Mouse (Mus musculus) megakaryocyte, embryonic 14.5 days (primary cell): ENCODE measurements around the gene Slc39a3. TPM values are rescaled to one million over a fixed set of nuclear protein-coding genes. Genes with fewer than 3 reads are reported as not detected.
"Not testable (repeated sequence)": the region's sequence is repeated elsewhere in the genome, so short reads cannot be mapped to it uniquely, and the experiment has no call there.

Source experiments
- H3K27me3 ChIP-seq: replicated peaks from 2 replicates; pipeline ENCODE3; 2012; ENCODE audit warnings: inconsistent platforms
- H3K36me3 ChIP-seq: replicated peaks from 2 replicates; pipeline ENCODE3; 2012; ENCODE audit warnings: low read length, inconsistent platforms, mixed read lengths
- H3K4me1 ChIP-seq: 2 replicates; pipeline ENCODE4 v1.6.1; 2012; ENCODE audit warnings: inconsistent platforms
- H3K4me3 ChIP-seq: replicated peaks from 2 replicates; pipeline ENCODE3; 2012; ENCODE audit warnings: moderate library complexity, mild to moderate bottlenecking, inconsistent platforms
- H3K9me3 ChIP-seq: 2 replicates; pipeline ENCODE4 v1.6.1; 2012; ENCODE audit warnings: inconsistent platforms
- FLI1 ChIP-seq: IDR thresholded peaks from 2 replicates; pipeline ENCODE4 v1.6.1; 2012; ENCODE audit warnings: low read length, inconsistent platforms, mixed read lengths
- GATA1 ChIP-seq: IDR thresholded peaks from 3 replicates; pipeline ENCODE4 v1.6.1; 2012; ENCODE audit warnings: mixed read lengths, low read length, inconsistent platforms, borderline replicate concordance
- polyA plus RNA-seq: library from polyadenylated mRNA; stranded (reverse); fragments of >175 nt; gene quantifications from 2 replicates; pipeline ENCODE4 v1.2.3, GENCODE M21; 2012; ENCODE audit warnings: low replicate concordance; ENCODE audit not compliant: insufficient read depth

Slc39a3 gene
- polyA plus RNA-seq, 1 experiment: 7.5 TPM

- H3K4me1 ChIP-seq: peaks cover 53% of the 10 kb centered on the region
- H3K9me3 ChIP-seq: no peaks in the 10 kb centered on the region
- no peak overlapping the region for H3K4me3 ChIP-seq
- H3K27me3 ChIP-seq: no peaks in the 10 kb centered on the region
- TF ChIP-seq FLI1 (no peak), GATA1 (no peak)
- peaks cover 21% of the 10 kb centered on the region for H3K36me3 ChIP-seq
Measured at GRCm38 (mm10) chr10:81068706-81069105, 31.5 kb upstream of the Slc39a3 start.

DNA sequence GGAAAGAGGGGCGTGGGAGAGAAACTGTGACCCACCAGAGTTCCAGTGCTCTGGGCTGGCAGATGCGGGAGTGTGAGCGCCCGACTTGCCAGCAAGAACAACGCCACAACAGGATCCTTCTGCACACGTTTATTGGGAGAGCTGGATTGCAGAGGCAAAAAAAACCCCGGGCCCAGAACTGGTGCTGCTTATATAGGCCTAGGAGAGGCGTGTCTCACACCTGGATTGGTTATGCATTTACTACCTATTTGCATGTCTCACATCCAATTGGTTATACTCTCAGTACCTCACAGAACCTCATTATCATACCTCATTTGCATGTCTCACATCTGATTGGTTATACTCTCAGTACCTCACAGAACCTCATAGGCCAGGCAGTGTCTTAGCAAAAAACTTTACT is 27.3 kb upstream of the Slc39a3 start:
- not testable (repeated sequence) for H3K4me3 ChIP-seq, H3K36me3 ChIP-seq, H3K27me3 ChIP-seq, H3K9me3 ChIP-seq
- peaks cover 25% of the 10 kb centered on the region for H3K4me1 ChIP-seq

- H3K4me1 ChIP-seq: peaks cover 27% of the 10 kb centered on the region
- peaks cover 8% of the 10 kb centered on the region for H3K36me3 ChIP-seq
- no peaks in the 10 kb centered on the region for H3K9me3 ChIP-seq
- no peaks in the 10 kb centered on the region for H3K27me3 ChIP-seq
- H3K4me3 ChIP-seq: no peak overlapping the region
- no peak for TF ChIP-seq FLI1
- TF ChIP-seq GATA1: no peak
Measured at GRCm38 (mm10) chr10:81062710-81063109, 25.5 kb upstream of the Slc39a3 start.

DNA sequence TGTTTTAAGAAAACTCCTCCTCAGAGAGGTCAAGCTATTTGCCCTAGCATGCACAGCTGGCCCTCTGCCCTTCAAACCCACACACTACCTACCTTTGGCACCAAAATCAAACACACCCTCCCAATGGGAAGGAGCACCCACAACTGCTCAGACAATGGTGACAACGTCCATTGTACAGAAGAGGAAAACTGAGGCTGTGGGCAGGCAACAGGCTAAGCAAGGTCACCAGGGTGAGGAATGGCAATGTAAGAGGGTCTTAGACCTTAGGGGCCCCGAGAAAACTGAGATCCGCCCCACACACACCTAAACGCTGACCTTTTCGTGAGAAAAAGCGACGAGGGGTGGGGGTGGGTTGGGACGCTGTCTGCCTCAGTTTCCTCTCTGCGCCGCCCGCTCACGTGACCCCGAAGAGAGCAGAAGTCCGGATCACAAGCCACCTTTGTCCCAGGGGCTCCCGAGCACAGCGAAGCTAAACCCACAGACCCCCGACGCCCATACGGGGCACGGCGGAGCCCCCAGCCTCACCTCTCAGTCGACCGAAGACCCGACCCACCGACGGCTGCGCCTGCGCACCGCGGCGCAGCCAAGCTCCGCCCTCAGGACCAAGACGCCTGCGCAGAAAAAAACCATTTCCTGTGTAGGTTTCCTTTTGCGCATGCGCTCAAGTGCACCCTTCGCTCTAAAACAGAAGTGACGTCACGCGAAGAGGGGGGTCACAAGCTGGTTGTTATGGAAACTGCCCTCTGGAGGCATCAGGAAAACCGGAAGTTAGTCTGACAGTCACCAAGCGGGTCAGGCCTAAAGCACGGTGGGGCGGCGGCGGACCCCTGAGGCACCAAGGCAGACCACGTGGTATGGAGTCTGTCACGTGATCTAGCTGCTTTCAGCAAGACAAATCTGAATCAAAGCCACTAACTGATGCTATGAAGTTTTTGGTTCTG is 22.6 kb upstream of the Slc39a3 start, which contains the start of gene Sgta:
Sgta (minus strand) TSS at position 579 of the 941 bp plus-strand sequence.
- peaks cover 55% of the 10 kb centered on the region for H3K4me1 ChIP-seq
- H3K36me3 ChIP-seq: peaks cover 34% of the 10 kb centered on the region
- peak within 1 kb of the TSS; percentile 91 for H3K4me3 ChIP-seq
- no peaks in the 10 kb centered on the region for H3K9me3 ChIP-seq
- no peaks in the 10 kb centered on the region for H3K27me3 ChIP-seq
- TF ChIP-seq FLI1 (peak; percentile 21; the same call in 1 of the 2 replicates), GATA1 (no peak)

- Histone ChIP-seq H3K4me1 (peaks cover 65% of the 10 kb centered on the region), H3K27me3 (no peaks in the 10 kb centered on the region), H3K36me3 (peaks cover 44% of the 10 kb centered on the region), H3K4me3 (peak overlapping the region; percentile 91), H3K9me3 (no peaks in the 10 kb centered on the region)
- TF ChIP-seq FLI1 (no peak), GATA1 (no peak)
Measured at GRCm38 (mm10) chr10:81058896-81059295, 21.7 kb upstream of the Slc39a3 start.

DNA sequence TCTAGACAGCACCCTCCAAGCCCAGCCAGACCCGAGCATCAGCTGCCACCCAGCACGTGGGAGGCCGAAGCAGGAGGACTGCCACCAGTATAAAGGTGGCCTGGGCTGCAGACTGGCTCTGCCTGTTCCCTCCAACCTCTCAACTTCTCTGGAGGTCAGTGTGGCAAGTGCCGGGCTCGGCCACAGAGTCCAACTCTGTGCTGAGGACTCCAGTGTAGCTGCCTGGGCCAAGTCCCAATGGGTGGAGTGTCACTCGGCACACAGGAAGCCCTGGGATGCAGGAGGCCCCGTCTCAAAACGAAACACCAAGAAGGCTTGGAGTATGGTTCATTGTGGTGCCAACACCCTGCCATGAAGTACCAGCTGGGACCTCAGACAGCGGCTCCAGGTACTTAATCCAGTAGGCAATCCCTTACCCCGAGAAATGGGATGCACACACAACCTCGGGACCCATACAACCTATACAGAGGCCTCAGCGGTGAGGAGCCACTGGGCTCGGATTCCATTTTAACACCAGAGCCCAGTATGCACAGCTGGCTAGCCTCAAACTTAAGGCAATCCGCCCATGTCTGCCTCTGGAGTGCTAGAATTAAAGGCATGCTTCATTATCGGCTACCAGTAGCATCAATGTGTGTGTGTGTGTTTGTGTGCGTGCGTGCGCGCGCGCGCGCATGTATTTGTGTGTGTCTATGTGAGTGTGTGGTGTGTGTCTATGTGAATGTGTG is 20.3 kb upstream of the Slc39a3 start:
- TF ChIP-seq FLI1 (no peak), GATA1 (no peak)
- Histone ChIP-seq H3K4me1 (peaks cover 74% of the 10 kb centered on the region), H3K9me3 (no peaks in the 10 kb centered on the region), H3K27me3 (no peaks in the 10 kb centered on the region), H3K36me3 (peaks cover 57% of the 10 kb centered on the region), H3K4me3 (peak overlapping the region; percentile 65)

- peaks cover 74% of the 10 kb centered on the region for H3K36me3 ChIP-seq
Measured at GRCm38 (mm10) chr10:81055802-81056340, 18.6 kb upstream of the Slc39a3 start.

GRCm38 (mm10) chr10:81055169-81055568 is 17.9 kb upstream of the Slc39a3 start:
- TF ChIP-seq GATA1: no peak
- no peak for TF ChIP-seq FLI1
- H3K27me3 ChIP-seq: no peaks in the 10 kb centered on the region
- peaks cover 81% of the 10 kb centered on the region for H3K36me3 ChIP-seq
- H3K4me1 ChIP-seq: peaks cover 96% of the 10 kb centered on the region
- no peak overlapping the region for H3K4me3 ChIP-seq
- H3K9me3 ChIP-seq: no peaks in the 10 kb centered on the region

More at GRCm38 (mm10) chr10:81055802-81056340, 18.6 kb upstream of the Slc39a3 start:
- not testable (repeated sequence) for H3K9me3 ChIP-seq, H3K4me3 ChIP-seq, H3K27me3 ChIP-seq
- peaks cover 89% of the 10 kb centered on the region for H3K4me1 ChIP-seq

GRCm38 (mm10) chr10:81052577-81052976 is 15.4 kb upstream of the Slc39a3 start:
- H3K4me1 ChIP-seq: peaks cover 97% of the 10 kb centered on the region
- H3K36me3 ChIP-seq: peaks cover 98% of the 10 kb centered on the region
- TF ChIP-seq GATA1 (no peak), FLI1 (no peak)
- no peak overlapping the region for H3K4me3 ChIP-seq
- H3K9me3 ChIP-seq: no peaks in the 10 kb centered on the region
- H3K27me3 ChIP-seq: no peaks in the 10 kb centered on the region

DNA sequence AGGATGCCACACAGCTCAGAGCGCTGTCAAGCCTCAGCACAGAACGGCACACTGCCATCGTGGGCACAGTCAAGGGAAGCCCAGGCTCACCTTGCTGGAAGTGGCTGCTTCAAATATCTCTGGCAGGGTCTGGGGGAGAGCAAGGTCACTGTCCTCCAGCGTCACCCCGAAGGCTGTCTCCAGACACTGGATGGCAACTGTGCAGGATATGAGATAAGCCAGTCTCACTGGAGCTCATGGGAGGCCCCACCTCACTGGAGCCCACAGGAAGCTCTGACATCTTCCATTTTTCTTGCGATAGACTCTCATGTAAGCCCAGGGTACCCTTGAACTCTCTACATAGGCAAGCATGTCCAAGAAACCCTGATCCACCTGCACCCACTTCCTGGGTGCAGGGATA is 13.9 kb upstream of the Slc39a3 start:
- Histone ChIP-seq H3K27me3 (no peaks in the 10 kb centered on the region), H3K9me3 (no peaks in the 10 kb centered on the region), H3K36me3 (peaks cover 98% of the 10 kb centered on the region), H3K4me1 (peaks cover 83% of the 10 kb centered on the region), H3K4me3 (peak overlapping the region; percentile 86)
- TF ChIP-seq GATA1 (no peak; the same call in 2 of the 3 replicates), FLI1 (no peak)
